Mouse (Mus musculus) MEL-GATA-1-ER (cell line): ENCODE results near the gene Wdr5b.

Experiments used
- DNase-seq: peaks from one replicate; pipeline ENCODE4 v3.0.0-alpha.2; 2012; ENCODE audit warnings: low read depth; ENCODE audit errors: extremely low read depth

Wdr5b gene

DNA sequence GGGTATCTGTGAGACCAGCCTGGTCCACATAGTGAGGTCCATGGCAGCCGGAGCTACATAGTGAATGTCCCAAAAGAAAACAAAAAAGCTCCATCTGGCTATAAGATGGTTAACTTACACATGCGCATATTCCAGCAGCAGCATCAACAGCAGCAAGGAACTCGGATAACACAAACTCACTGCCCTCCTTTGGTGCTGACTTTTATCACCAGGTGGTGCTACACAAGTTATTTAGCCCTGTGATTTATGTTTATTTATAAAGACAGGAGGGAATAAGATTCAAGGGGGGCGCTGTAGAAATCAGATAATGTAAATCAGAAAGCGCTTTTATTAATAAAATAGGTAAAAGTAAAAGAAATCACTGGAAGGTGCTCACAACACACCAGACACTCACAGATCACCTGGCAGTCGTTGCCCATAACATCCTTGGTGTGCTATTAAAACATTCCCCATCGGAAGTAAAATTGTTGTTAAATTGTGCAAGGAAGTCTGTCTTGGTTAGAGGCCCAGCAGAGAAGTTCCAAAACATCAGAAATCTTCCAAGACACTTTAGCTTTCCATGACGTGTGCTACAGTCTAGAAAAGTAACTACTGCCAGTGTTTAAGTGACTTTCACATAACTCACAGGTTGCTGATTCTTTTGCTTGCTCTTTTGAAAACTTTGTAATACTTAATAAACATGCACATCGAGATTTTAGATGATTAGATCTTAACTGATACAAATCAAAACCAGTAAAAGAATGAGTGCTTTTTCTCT is 29.0 kb downstream of the Wdr5b start:
- DNase-seq: no peak

- DNase-seq: no peak
Observed at GRCm38 (mm10) chr16:36071071-36071449, 30.1 kb downstream of the Wdr5b start.

DNA sequence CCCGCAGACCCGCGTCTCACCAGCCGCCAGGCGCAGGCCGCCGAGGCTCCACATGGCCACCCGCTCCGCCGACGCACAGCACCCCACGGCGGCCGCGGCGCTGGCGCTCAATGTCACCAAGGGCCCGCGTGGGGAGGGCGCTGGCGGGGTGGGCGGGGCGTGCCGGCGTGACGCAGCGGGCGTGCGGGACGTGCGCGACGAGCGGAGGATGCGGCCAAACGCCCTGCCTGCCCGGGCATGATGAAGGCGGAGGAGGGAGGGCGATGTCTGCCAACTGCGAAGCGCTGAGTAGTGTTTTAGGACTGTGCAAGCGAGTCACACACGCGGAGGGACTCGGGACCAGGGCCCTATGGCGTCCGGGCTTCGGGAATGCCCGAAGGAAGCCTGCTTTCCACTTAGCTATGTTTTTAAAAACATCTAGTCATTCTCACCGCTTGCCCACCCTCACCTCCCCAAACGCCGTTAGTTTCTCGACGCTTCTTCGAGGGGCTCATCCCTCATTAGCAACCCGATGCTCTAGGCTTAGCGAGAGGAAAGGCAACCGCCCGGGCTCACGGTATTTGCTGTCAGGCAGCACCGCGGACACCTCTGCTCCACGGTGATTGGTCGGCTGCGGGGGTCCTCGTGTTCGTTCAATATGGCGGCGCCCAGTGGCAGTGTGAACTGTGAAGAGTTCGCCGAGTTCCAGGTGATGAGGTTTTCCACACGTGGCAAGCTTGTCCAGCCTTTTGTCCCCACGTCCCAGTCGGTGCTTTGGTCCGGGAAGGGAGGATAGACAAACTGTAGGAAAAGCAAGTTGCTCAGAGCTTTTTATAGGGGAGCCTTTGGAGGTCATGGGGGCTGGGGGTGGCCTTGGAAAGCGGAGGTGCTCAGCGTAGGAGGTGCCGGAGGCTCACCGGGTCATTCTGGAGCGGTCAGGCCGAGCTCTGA is 30.7 kb downstream of the Wdr5b start, which contains the start of the genes Fam162a and Ccdc58:
Gene Fam162a, minus strand, starts transcription at position 145 of the 930 bp plus-strand sequence.
Gene Ccdc58, plus strand, starts transcription at position 236 of the 930 bp plus-strand sequence.
- peak; percentile 74 for DNase-seq

GRCm38 (mm10) chr16:36072410-36073011 is 31.5 kb downstream of the Wdr5b start:
- DNase-seq: no peak

- DNase-seq: no peak
Observed at GRCm38 (mm10) chr16:36074772-36075171, 33.8 kb downstream of the Wdr5b start.

DNA sequence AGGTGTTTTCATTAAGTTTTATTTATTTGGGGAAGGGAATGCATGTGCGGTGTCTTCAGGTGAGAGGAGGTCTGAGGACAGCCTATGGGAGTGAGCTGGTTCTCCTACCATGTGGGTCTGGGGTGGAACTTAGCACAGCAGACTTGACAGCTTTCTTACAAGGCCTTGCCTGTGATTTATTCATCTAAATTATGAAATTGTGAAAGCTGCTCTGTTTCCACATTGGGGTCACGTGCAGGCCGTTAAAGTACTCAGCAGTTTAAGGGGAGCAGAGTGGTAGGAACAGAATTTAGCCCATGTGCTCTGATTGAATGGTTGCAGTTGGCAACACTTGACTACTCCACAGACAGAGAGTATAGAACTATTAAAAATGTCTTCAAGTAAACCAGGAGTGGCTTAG is 38.9 kb downstream of the Wdr5b start:
- DNase-seq: no peak

DNA sequence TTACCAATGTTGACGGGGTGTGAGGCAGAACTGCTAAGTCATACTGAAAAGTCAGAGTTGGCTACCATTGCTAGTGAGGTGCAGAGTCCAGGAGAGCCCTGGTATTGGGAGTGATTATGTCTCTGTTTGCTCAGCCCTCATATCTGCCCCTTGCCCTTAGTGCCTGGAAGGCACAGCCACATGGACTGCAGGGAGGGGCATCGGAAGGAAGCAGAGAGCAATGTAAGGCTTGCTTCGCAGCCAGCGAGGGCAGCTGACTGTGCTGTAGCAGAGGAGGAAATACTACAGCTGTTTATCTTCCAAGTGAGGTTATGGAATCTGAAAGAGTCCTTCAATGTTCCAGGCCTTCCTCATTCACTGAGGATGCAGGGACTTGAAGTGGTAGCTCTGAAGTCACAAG is 46.9 kb downstream of the Wdr5b start:
- DNase-seq: no peak

DNA sequence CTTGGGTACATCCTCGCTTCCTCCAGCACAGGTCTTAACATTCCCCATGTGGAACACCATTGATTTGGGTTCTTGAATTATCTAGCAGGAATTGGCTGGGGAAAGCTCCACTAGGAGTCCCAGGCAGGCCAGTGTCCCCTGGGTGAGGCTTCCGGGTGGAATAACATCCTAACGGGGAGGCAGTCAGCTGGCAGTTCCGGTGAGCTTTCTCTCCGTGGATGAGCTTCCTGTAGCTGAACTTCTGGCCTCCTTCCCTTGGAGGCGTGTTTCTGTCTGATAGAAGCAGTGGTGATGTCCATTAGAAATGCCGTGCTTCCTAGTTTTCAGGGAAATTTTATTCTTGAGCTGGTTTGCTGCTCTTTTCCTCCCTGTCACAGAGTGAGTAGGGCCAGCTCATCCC is 48.1 kb downstream of the Wdr5b start:
- no peak for DNase-seq

GRCm38 (mm10) chr16:36089850-36090616 is 49.0 kb downstream of the Wdr5b start:
- DNase-seq: no peak

GRCm38 (mm10) chr16:36090785-36091509 is 50.0 kb downstream of the Wdr5b start:
- no peak for DNase-seq
